Mouse (Mus musculus) gastrocnemius, postnatal 14 days (tissue): ENCODE measurements around the gene Zbtb1. TPM values are rescaled to one million over a fixed set of nuclear protein-coding genes. Genes with fewer than 3 reads are reported as not detected.
"Not testable (repeated sequence)": the region's sequence is repeated elsewhere in the genome, so short reads cannot be mapped to it uniquely, and the experiment has no call there.

ENCODE experiments used
- DNase-seq: peaks from one replicate; pipeline ENCODE4 v3.0.0; 2021; ENCODE audit warnings: mixed read lengths
- intact Hi-C: fragments of 180-260 bp; cut with DNase I; formaldehyde crosslinking; loops from one replicate; pipeline ENCODE4 v1.15.1; 2025; ENCODE audit warnings: low total_unique reads
- total RNA-seq, 2 experiments: library from RNA; stranded (reverse); gene quantifications; 2 replicates each; pipeline ENCODE4 v1.2.3; 2021

Gene Zbtb1
- total RNA-seq, 2 experiments from 2014 or later = 4.3 to 4.4 TPM

- no peak for DNase-seq
- intact Hi-C loops = loop anchor here (10.0 kb wide), 1 partner anchor 73 kb away; no protein-coding TSS in a partner anchor
Measured at GRCm38 (mm10) chr12:76401674-76402073, 31.6 kb downstream of the Zbtb1 start.

GRCm38 (mm10) chr12:76402991-76403885, 33.2 kb downstream of the Zbtb1 start:
- DNase-seq = no peak

GRCm38 (mm10) chr12:76403886-76404537, 33.9 kb downstream of the Zbtb1 start, which contains the start of gene Hspa2:
Hspa2 (plus strand) TSS chr12:76404176.
- intact Hi-C loops = loop anchor here (10.0 kb wide), 1 partner anchor 71 kb away; no protein-coding TSS in a partner anchor
- DNase-seq = peak; percentile 99

More at GRCm38 (mm10) chr12:76402991-76403885, 33.2 kb downstream of the Zbtb1 start:
- intact Hi-C loops = loop anchor here (10.0 kb wide), 1 partner anchor 72 kb away; no protein-coding TSS in a partner anchor

DNA sequence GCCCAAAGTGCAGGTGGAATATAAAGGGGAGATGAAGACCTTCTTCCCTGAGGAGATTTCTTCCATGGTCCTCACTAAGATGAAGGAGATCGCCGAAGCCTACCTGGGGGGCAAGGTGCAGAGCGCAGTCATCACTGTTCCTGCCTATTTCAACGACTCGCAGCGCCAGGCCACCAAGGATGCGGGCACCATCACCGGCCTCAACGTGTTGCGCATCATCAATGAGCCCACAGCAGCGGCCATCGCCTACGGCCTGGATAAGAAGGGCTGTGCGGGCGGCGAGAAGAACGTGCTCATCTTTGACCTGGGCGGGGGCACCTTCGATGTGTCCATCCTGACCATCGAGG, 34.7 kb downstream of the Zbtb1 start:
- DNase-seq = peak; percentile 12

GRCm38 (mm10) chr12:76405183-76405970, 35.3 kb downstream of the Zbtb1 start:
- peak; percentile 22 for DNase-seq
- intact Hi-C loops = loop anchor here (10.0 kb wide), 1 partner anchor 69 kb away; no protein-coding TSS in a partner anchor

More for the DNA sequence above, 34.7 kb downstream of the Zbtb1 start:
- intact Hi-C loops = loop anchor here (10.0 kb wide), 1 partner anchor 70 kb away; no protein-coding TSS in a partner anchor

DNA sequence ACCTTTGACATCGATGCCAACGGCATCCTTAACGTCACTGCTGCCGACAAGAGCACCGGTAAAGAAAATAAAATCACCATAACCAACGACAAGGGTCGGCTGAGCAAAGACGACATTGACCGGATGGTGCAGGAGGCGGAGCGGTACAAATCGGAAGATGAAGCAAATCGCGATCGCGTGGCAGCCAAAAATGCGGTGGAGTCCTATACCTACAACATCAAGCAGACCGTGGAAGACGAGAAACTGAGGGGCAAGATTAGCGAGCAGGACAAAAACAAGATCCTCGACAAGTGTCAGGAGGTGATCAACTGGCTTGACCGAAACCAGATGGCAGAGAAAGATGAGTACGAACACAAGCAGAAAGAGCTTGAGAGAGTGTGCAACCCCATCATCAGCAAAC, 35.9 kb downstream of the Zbtb1 start:
- DNase-seq = no peak
- intact Hi-C loops = loop anchor here (10.0 kb wide), 1 partner anchor 69 kb away; no protein-coding TSS in a partner anchor

DNA sequence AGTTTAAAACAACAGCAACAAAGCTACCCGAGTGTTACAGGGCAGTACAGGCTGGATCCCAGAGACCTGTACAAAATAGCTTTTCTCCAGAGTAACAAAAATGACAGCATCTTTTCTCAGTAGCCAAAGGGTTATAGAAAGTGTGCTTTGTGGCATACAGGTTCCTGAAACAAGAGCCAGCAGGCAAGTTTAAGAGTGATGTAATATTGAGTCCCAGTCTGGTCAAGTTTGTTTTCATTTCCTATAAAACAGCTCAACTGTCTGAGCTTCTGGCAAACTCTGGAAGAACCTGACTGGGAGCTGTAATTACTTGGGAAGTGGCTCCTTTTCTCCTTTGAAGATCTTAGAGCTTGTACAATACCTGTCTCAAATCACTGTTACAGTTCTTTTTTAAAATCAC, 37.1 kb downstream of the Zbtb1 start:
- DNase-seq = no peak
- intact Hi-C loops = loop anchor here (10.0 kb wide), 1 partner anchor 68 kb away; no protein-coding TSS in a partner anchor

DNA sequence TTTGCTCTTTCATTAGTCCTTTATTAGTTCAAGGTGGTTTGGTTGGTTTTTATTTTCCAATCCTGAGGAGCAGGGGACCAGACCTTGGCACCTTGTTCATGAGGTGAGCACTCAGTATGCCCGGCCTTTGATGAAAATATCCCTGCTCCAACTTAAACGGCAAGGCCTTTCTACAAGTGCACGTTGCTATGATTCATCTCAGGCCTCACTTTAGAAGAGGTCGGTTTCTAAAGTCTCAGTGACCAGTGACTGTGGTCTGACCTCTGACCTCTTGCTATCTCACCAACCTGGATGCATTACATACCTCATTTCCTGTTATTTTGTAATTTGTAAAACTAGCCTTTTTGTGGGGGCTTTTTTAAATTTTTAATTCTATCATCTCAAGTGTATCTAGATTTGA, 39.1 kb downstream of the Zbtb1 start:
- intact Hi-C loops = loop anchor here (10.0 kb wide), 1 partner anchor 66 kb away; no protein-coding TSS in a partner anchor
- no peak for DNase-seq

DNA sequence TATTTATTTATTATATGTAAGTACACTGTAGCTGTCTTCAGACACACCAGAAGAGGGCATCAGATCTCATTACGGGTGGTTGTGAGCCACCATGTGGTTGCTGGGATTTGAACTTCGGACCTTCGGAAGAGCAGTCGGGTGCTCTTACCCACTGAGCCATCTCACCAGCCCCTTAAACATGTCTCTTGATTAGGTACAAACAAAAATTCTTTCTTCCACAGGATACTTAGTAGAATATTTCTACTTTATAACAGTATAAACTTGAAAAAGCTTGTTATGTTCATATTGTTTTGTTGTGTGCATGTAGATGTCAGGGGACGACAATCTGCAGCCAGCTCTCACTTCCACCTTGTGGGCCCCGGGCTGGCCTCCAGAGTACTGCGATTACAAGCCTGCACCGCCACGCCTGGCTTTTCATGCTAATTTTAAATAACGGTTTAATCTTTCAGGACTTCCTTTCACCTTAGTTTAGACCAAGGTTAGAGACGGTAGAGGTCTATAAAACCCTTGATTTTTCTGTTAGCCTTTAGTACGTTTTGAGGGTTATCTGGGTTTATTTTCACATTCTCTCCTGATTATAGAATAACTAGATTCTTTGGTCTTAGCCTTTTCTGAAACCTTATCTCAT, 45.4 kb downstream of the Zbtb1 start:
- no peak for DNase-seq
- intact Hi-C loops = no loop called here

- intact Hi-C loops = no loop called here
- peak; percentile 18 for DNase-seq
Measured at GRCm38 (mm10) chr12:76417433-76417854, 47.4 kb downstream of the Zbtb1 start, which contains the start of gene Ppp1r36. Ppp1r36 (plus strand) TSS chr12:76417538.

DNA sequence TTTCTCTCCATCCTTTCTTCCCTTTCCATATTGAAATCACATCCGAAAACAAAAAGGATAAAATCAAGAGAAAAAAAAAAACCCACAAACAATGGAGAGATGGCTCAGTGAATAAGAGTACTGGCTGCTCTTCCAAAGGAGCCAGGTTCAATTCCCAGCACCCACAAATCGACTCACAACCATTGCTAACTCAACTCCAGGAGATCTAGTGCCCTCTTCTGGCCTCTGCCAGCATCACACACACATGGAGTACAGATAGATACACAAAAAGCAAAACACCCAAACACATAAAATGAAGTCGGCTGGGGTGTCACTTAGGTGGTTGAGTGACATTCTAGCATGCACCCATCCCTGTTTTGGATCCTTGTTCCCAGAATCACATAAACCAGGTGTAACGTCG, 48.3 kb downstream of the Zbtb1 start:
- intact Hi-C loops = no loop called here
- DNase-seq = no peak

DNA sequence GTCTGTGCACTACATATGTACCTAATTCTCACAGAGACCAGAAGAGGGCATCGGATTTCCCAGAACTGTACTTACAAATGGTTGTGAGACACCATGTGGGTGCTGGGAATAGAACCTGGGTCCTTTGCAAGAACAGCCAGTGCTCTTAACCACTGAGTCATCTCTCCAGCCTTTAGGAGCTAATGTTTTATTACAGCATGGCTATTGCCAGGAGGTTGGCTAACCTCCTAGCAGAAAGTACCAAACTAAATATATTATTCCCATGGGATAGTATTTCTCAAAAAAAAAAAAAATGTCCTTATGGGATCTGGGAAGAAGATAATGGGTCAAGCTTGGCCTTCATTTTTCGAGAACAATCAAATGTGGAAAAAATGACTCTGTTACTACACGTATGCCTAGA, 55.2 kb downstream of the Zbtb1 start:
- intact Hi-C loops = no loop called here

DNA sequence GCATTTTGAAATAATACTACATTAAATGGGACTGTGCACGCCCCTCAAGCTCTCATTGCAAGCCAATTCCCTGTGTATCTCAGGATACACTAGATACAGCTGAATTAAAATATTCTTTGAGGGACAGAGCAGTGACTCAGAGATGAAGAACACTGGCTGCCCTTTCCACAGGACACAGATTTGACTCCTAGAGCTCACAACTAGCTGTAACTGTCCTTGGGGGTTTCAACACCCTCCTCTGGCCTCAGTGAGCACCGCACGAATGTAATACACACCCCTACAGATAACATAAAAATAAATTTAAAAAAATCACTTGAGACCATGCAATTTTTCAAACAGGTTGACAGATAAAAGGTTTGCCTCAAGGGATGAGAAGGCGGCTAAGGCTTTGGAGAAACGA, 57.5 kb downstream of the Zbtb1 start:
- no peak for DNase-seq
- intact Hi-C loops = no loop called here

More for the DNA sequence above, 55.2 kb downstream of the Zbtb1 start:
- no peak for DNase-seq

DNA sequence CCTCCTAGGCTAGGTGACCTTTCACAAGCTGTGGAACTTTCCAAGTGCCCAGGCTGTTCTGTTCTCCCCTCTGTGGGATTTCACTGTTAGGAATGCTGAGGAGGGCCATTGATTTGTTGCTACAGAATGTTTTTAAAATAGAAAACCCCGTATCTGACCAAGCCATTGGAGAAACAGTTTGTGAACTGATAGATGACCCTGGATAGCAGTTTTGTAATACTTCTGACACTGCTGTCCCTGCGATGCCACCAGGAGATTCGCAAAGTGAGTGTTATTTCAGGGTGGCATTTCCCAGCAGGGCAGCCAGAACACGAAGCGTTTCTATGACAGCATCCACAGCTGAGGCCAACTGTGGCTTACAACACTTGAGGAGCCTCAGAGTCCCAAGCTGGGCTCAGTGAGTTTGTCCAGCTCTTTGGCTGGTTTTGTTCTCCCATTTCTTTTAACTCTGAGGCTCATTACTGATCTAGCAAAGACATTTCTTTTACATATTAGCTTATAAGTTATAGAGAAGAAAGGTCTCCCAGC, 60.9 kb downstream of the Zbtb1 start:
- peak; percentile 16 for DNase-seq
- intact Hi-C loops = no loop called here

DNA sequence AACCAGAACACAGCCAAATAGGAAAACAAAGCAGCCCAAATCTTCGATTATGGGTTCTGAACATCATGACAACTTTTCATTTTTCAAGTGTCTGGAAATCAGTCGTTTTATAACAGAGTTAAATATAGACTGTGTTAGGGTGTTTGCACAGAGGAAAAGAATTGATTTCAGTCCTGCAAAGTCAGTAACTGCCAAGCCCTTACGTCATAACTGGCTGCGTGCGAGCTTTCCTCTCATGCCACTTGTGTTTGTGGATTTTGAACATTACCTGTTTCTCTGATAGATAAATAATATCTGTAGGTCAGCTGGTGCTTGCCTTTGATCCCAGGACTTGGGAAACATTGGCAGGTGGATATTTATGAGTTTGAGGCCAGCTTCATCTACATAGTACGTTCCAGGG, 61.4 kb downstream of the Zbtb1 start:
- no peak for DNase-seq
- intact Hi-C loops = no loop called here

- no peak for DNase-seq
- intact Hi-C loops = no loop called here
Measured at GRCm38 (mm10) chr12:76434111-76434510, 64.0 kb downstream of the Zbtb1 start.

DNA sequence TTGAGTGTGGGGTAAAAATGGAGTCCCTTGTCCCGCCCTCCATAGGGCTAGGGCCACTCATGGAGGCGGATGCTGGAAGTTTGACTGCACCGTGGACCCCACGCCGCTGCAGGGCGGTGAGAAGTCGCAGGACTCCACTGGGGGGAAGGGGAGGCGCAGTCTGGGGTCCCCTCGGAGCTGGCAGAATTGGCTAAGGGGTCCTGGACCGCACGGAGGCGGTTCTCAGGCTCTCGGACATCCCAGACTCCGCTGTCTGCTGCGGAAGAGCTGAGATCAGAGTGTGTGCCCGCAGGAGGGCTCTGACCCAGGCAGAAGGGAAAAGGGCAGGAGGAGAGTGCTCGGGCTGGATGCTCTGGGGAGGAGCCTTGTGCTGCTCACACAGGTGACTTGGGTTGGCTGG, 65.0 kb downstream of the Zbtb1 start:
- intact Hi-C loops = no loop called here
- DNase-seq = no peak

GRCm38 (mm10) chr12:76435549-76435948, 65.5 kb downstream of the Zbtb1 start:
- intact Hi-C loops = no loop called here
- DNase-seq = no peak

DNA sequence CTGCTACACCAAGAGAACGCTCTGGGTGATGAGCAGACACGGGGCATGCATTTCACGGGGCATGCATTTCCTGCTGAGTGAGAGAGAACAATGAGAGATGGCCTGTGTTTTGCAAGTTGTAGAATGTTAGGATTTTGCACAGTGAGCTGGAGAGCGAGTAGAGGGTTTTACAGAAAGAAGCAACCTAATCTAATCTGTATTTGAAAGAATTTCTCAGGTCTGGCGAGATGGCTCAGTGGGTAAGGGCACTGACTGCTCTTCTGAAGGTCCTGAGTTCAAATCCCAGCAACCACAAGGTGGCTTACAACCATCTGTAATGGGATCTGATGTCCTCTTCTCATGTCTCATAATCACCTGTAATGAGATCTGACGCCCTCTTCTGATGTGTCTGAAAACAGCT, 73.4 kb downstream of the Zbtb1 start:
- intact Hi-C loops, DNase-seq: not testable (repeated sequence)
